Mouse (Mus musculus): ENCODE results near the gene Pign.

DNA sequence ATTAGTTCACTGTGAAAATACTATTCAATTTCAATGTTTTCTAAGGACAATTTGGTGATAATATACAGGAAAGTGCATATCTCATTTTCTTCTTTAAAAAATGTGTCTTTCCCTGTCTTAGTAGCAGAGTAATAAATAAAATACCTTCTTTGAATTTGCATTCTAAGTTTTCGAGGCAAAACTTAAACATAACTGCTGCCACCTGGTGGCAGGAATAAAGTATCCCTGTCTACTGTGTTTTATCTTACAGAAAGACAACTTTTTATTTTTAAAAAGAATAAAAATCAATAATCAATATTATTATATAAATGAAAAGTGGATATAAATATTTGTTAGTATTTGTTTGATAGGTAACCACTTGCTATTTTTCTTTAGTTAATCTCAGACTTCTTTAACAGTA is 47.8 kb upstream of the Pign start:
- TF ChIP-seq TCF12 (IDR thresholded peaks at IDR 0.05; ENCODE audit: low read depth, low read length) (no peak), EP300 (IDR thresholded peaks at IDR 0.05; ENCODE audit: low read depth in 1 of 2, low read length in 2 of 2) (no peak), ZC3H11A (IDR thresholded peaks at IDR 0.05; ENCODE audit: low read depth, low read length) (no peak), CTCF (IDR thresholded peaks at IDR 0.05 in 2 of 3, conservative IDR thresholded peaks at IDR 0.05 in 1 of 3; ENCODE audit: control insufficient read depth in 1 of 3, insufficient read depth in 1 of 3, low read depth in 2 of 3, low read length in 3 of 3, poor library complexity in 1 of 3, severe bottlenecking in 1 of 3) (peak in 1 of 3 experiments; percentile 69; a peak in 3 of 6 replicates), ETS1 (IDR thresholded peaks at IDR 0.05; ENCODE audit: low read depth, low read length) (no peak), POLR2A (IDR thresholded peaks at IDR 0.05; ENCODE audit: control insufficient read depth in 1 of 2, insufficient read depth in 1 of 2, low read depth in 1 of 2, low read length in 2 of 2, poor library complexity in 1 of 2) (no peak), USF2 (IDR thresholded peaks at IDR 0.05; ENCODE audit: borderline replicate concordance in 1 of 2, insufficient read depth in 1 of 2, low read depth in 1 of 2, low read length in 2 of 2) (no peak), RAD21 (IDR thresholded peaks at IDR 0.05; ENCODE audit: low read depth, low read length) (peak; percentile 53), UBTF (IDR thresholded peaks at IDR 0.05; ENCODE audit: borderline replicate concordance, insufficient read depth, low read depth, low read length) (no peak)
